Mouse (Mus musculus) A20 (cell line): ENCODE data around the gene Ascc1.
A peak's percentile ranks its signal among the peaks of the same experiment; 100 is the strongest.

Source experiments
- DNase-seq: peaks from one replicate; pipeline ENCODE4 v3.0.0-alpha.2; 2011; ENCODE audit warnings: low read depth, low spot score

The Ascc1 gene

GRCm38 (mm10) chr10:60002673-60003212 lies at the start of gene Ascc1, which contains the start of gene Anapc16:
TSS of gene Ascc1 (plus strand) at chr10:60002805.
TSS of gene Anapc16 (minus strand) at chr10:60003135.
- peak; percentile 98 for DNase-seq

GRCm38 (mm10) chr10:59953564-59954039 lies 49.0 kb upstream of the Ascc1 start:
- peak; percentile 38 for DNase-seq

GRCm38 (mm10) chr10:59956681-59957080 lies 45.9 kb upstream of the Ascc1 start:
- no peak for DNase-seq

GRCm38 (mm10) chr10:59957171-59958149 lies 45.1 kb upstream of the Ascc1 start:
- no peak for DNase-seq

- peak; percentile 48 for DNase-seq
Measured at GRCm38 (mm10) chr10:59958458-59958857, 44.1 kb upstream of the Ascc1 start.

GRCm38 (mm10) chr10:59959517-59959916 lies 43.1 kb upstream of the Ascc1 start:
- no peak for DNase-seq

GRCm38 (mm10) chr10:59963609-59964008 lies 39.0 kb upstream of the Ascc1 start:
- DNase-seq, result peak; percentile 90

GRCm38 (mm10) chr10:59964504-59965361 lies 37.9 kb upstream of the Ascc1 start:
- peak; percentile 83 for DNase-seq

- DNase-seq, result no peak
Measured at GRCm38 (mm10) chr10:59965362-59965695, 37.3 kb upstream of the Ascc1 start.

GRCm38 (mm10) chr10:59965788-59966187 lies 36.8 kb upstream of the Ascc1 start:
- no peak for DNase-seq

- DNase-seq, result no peak
Measured at GRCm38 (mm10) chr10:59966743-59967142, 35.9 kb upstream of the Ascc1 start.

GRCm38 (mm10) chr10:59967309-59967942 lies 35.2 kb upstream of the Ascc1 start:
- DNase-seq, result no peak

- DNase-seq, result no peak
Measured at GRCm38 (mm10) chr10:59969821-59970449, 32.7 kb upstream of the Ascc1 start.

- DNase-seq, result no peak
Measured at GRCm38 (mm10) chr10:59970450-59971062, 32.0 kb upstream of the Ascc1 start.

GRCm38 (mm10) chr10:59971813-59972212 lies 30.8 kb upstream of the Ascc1 start:
- no peak for DNase-seq

GRCm38 (mm10) chr10:59972534-59972933 lies 30.1 kb upstream of the Ascc1 start:
- no peak for DNase-seq

GRCm38 (mm10) chr10:59972999-59973398 lies 29.6 kb upstream of the Ascc1 start:
- no peak for DNase-seq

GRCm38 (mm10) chr10:59973400-59973799 lies 29.2 kb upstream of the Ascc1 start:
- DNase-seq, result no peak

GRCm38 (mm10) chr10:59974191-59974664 lies 28.4 kb upstream of the Ascc1 start:
- DNase-seq, result peak; percentile 83

GRCm38 (mm10) chr10:59974786-59975185 lies 27.8 kb upstream of the Ascc1 start:
- peak; percentile 59 for DNase-seq
